Mouse (Mus musculus) liver, embryonic 15.5 days (tissue): ENCODE data around the gene Nav3. TPM values are rescaled to one million over a fixed set of nuclear protein-coding genes. Genes with fewer than 3 reads are reported as not detected.
"Not testable (repeated sequence)": the region's sequence is repeated elsewhere in the genome, so short reads cannot be mapped to it uniquely, and the experiment has no call there.

Experiments
- ATAC-seq: fragments of 200-750 bp; cut with Nextera tagmentation; 2 replicates; pipeline ENCODE4 v1.8.0; 2017; ENCODE audit warnings: moderate number of reproducible peaks, mild to moderate bottlenecking, moderate library complexity; ENCODE audit not compliant: insufficient read depth
- H3K27ac ChIP-seq: fragments of 300-500 bp; sonication (generic); replicated peaks from 2 replicates; pipeline ENCODE4 v1.5.1; 2015; ENCODE audit warnings: mild to moderate bottlenecking, inconsistent platforms
- H3K27me3 ChIP-seq: fragments of 300-500 bp; sonication (generic); 2 replicates; pipeline ENCODE4 v1.6.1; 2015; ENCODE audit warnings: mild to moderate bottlenecking, inconsistent platforms
- H3K36me3 ChIP-seq: fragments of 300-500 bp; sonication (generic); replicated peaks from 2 replicates; pipeline ENCODE4 v1.6.1; 2015; ENCODE audit warnings: moderate library complexity, mild to moderate bottlenecking, inconsistent platforms
- H3K4me1 ChIP-seq: fragments of 300-500 bp; sonication (generic); replicated peaks from 2 replicates; pipeline ENCODE4 v1.6.1; 2015; ENCODE audit warnings: inconsistent platforms
- H3K4me2 ChIP-seq: fragments of 300-500 bp; sonication (generic); 2 replicates; pipeline ENCODE4 v1.6.1; 2015; ENCODE audit warnings: moderate library complexity, mild to moderate bottlenecking, inconsistent platforms
- H3K4me3 ChIP-seq: fragments of 300-500 bp; sonication (generic); replicated peaks from 2 replicates; pipeline ENCODE4 v1.5.1; 2015; ENCODE audit warnings: mild to moderate bottlenecking, inconsistent platforms
- H3K9ac ChIP-seq: fragments of 300-500 bp; sonication (generic); 2 replicates; pipeline ENCODE4 v1.6.1; 2015; ENCODE audit warnings: moderate library complexity, mild to moderate bottlenecking, inconsistent platforms
- H3K9me3 ChIP-seq: fragments of 300-500 bp; sonication (generic); replicated peaks from 2 replicates; pipeline ENCODE4 v1.6.1; 2016; ENCODE audit warnings: inconsistent platforms
- WGBS: fragments of 180-500 bp; shearing (Covaris S2); methylation state at CpG from one replicate; pipeline ENCODE4 v1.1.7; 2015; ENCODE audit warnings: mixed read lengths; ENCODE audit not compliant: insufficient replicate concordance; 5-methylcytosine and 5-hydroxymethylcytosine counted together
- polyA plus RNA-seq: library from polyadenylated mRNA; unstranded; fragments of >200 nt; fragmentation: Nextera tagmentation; extraction: Ambion mirVana; gene quantifications from 2 replicates; pipeline ENCODE4 v1.2.1, GENCODE M21; 2015

Nav3 gene
- polyA plus RNA-seq, 1 experiment from 2014 or later, result 0.12 TPM

GRCm38 (mm10) chr10:110429578-110429977 is 26.4 kb downstream of the Nav3 start:
- ATAC-seq, result no peak
- Histone ChIP-seq H3K4me1 (no peaks in the 10 kb centered on the region), H3K9me3 (no peaks in the 10 kb centered on the region), H3K27me3 (no peaks in the 10 kb centered on the region), H3K36me3 (no peaks in the 10 kb centered on the region), H3K4me3 (no peak overlapping the region), H3K27ac (no peak overlapping the region), H3K4me2 (no peak overlapping the region), H3K9ac (no peak overlapping the region)
- WGBS, result 70% methylated on average over 6 of the region's 6 CpGs

GRCm38 (mm10) chr10:110429052-110429451 is 27.0 kb downstream of the Nav3 start:
- WGBS, result 69% methylated on average over 2 of the region's 2 CpGs
- no peak overlapping the region for H3K4me2 ChIP-seq
- no peak overlapping the region for H3K4me3 ChIP-seq
- H3K4me1 ChIP-seq, result no peaks in the 10 kb centered on the region
- no peak for ATAC-seq
- H3K27me3 ChIP-seq, result no peaks in the 10 kb centered on the region
- H3K9ac ChIP-seq, result no peak overlapping the region
- no peaks in the 10 kb centered on the region for H3K9me3 ChIP-seq
- H3K36me3 ChIP-seq, result no peaks in the 10 kb centered on the region
- no peak overlapping the region for H3K27ac ChIP-seq

GRCm38 (mm10) chr10:110421533-110421932 is 34.5 kb downstream of the Nav3 start:
- no peak overlapping the region for H3K4me3 ChIP-seq
- H3K9ac ChIP-seq, result no peak overlapping the region
- H3K4me1 ChIP-seq, result no peaks in the 10 kb centered on the region
- no peaks in the 10 kb centered on the region for H3K36me3 ChIP-seq
- H3K27ac ChIP-seq, result no peak overlapping the region
- no peaks in the 10 kb centered on the region for H3K27me3 ChIP-seq
- 64% methylated on average over 5 of the region's 5 CpGs for WGBS
- H3K4me2 ChIP-seq, result no peak overlapping the region
- H3K9me3 ChIP-seq, result no peaks in the 10 kb centered on the region
- no peak for ATAC-seq

GRCm38 (mm10) chr10:110417003-110417402 is 39.0 kb downstream of the Nav3 start:
- no peak for ATAC-seq

GRCm38 (mm10) chr10:110415624-110416023 is 40.4 kb downstream of the Nav3 start:
- no peak overlapping the region for H3K27ac ChIP-seq
- H3K4me1 ChIP-seq, result no peaks in the 10 kb centered on the region
- no peaks in the 10 kb centered on the region for H3K27me3 ChIP-seq
- H3K36me3 ChIP-seq, result no peaks in the 10 kb centered on the region
- H3K9ac ChIP-seq, result no peak overlapping the region
- ATAC-seq, result no peak
- no peak overlapping the region for H3K4me3 ChIP-seq
- H3K4me2 ChIP-seq, result no peak overlapping the region
- 40% methylated on average over 3 of the region's 3 CpGs for WGBS
- H3K9me3 ChIP-seq, result no peaks in the 10 kb centered on the region

More at GRCm38 (mm10) chr10:110417003-110417402, 39.0 kb downstream of the Nav3 start:
- no peak overlapping the region for H3K27ac ChIP-seq
- no peaks in the 10 kb centered on the region for H3K27me3 ChIP-seq
- H3K9me3 ChIP-seq, result no peaks in the 10 kb centered on the region
- H3K36me3 ChIP-seq, result no peaks in the 10 kb centered on the region
- 55% methylated on average over 5 of the region's 5 CpGs for WGBS
- H3K4me1 ChIP-seq, result no peaks in the 10 kb centered on the region
- H3K9ac ChIP-seq, result no peak overlapping the region
- no peak overlapping the region for H3K4me3 ChIP-seq
- H3K4me2 ChIP-seq, result no peak overlapping the region

GRCm38 (mm10) chr10:110413281-110413897 is 42.6 kb downstream of the Nav3 start:
- H3K4me1 ChIP-seq, result no peaks in the 10 kb centered on the region
- no peak for ATAC-seq
- H3K9me3 ChIP-seq, result no peaks in the 10 kb centered on the region
- 58% methylated on average over 11 of the region's 11 CpGs for WGBS
- no peak overlapping the region for H3K9ac ChIP-seq
- H3K4me2 ChIP-seq, result no peak overlapping the region
- H3K27me3 ChIP-seq, result no peaks in the 10 kb centered on the region
- H3K36me3 ChIP-seq, result no peaks in the 10 kb centered on the region
- H3K27ac ChIP-seq, result no peak overlapping the region
- no peak overlapping the region for H3K4me3 ChIP-seq

GRCm38 (mm10) chr10:110402950-110403349 is 53.1 kb downstream of the Nav3 start:
- Histone ChIP-seq H3K4me2 (no peak overlapping the region), H3K4me3 (no peak overlapping the region), H3K27ac (no peak overlapping the region), H3K4me1 (no peaks in the 10 kb centered on the region), H3K36me3 (no peaks in the 10 kb centered on the region), H3K9ac (no peak overlapping the region), H3K9me3 (no peaks in the 10 kb centered on the region), H3K27me3 (no peaks in the 10 kb centered on the region)
- 68% methylated on average over 2 of the region's 2 CpGs for WGBS
- no peak for ATAC-seq

- ATAC-seq, result no peak
- H3K9me3 ChIP-seq, result no peaks in the 10 kb centered on the region
- WGBS, result 60% methylated on average over 6 of the region's 6 CpGs
- H3K4me1 ChIP-seq, result no peaks in the 10 kb centered on the region
- no peaks in the 10 kb centered on the region for H3K27me3 ChIP-seq
- H3K4me3 ChIP-seq, result no peak overlapping the region
- no peak overlapping the region for H3K4me2 ChIP-seq
- H3K9ac ChIP-seq, result no peak overlapping the region
- no peak overlapping the region for H3K27ac ChIP-seq
- H3K36me3 ChIP-seq, result no peaks in the 10 kb centered on the region
Observed at GRCm38 (mm10) chr10:110400642-110401041, 55.4 kb downstream of the Nav3 start.

- no peaks in the 10 kb centered on the region for H3K27me3 ChIP-seq
- H3K36me3 ChIP-seq, result no peaks in the 10 kb centered on the region
- no peak overlapping the region for H3K4me2 ChIP-seq
- H3K9ac ChIP-seq, result no peak overlapping the region
- no peak overlapping the region for H3K27ac ChIP-seq
- ATAC-seq, result no peak
- H3K9me3 ChIP-seq, result no peaks in the 10 kb centered on the region
- H3K4me3 ChIP-seq, result no peak overlapping the region
- H3K4me1 ChIP-seq, result no peaks in the 10 kb centered on the region
- WGBS, result 68% methylated on average over 3 of the region's 3 CpGs
Observed at GRCm38 (mm10) chr10:110398643-110399042, 57.4 kb downstream of the Nav3 start.

- Histone ChIP-seq H3K4me1 (no peaks in the 10 kb centered on the region), H3K4me3 (no peak overlapping the region), H3K27me3 (no peaks in the 10 kb centered on the region), H3K9me3 (no peaks in the 10 kb centered on the region), H3K36me3 (no peaks in the 10 kb centered on the region), H3K27ac (no peak overlapping the region), H3K9ac (no peak overlapping the region), H3K4me2 (no peak overlapping the region)
- no peak for ATAC-seq
- 75% methylated on average over 6 of the region's 6 CpGs for WGBS
Observed at GRCm38 (mm10) chr10:110386476-110387197, 69.4 kb downstream of the Nav3 start.

- 61% methylated on average over 5 of the region's 5 CpGs for WGBS
- H3K4me2 ChIP-seq, result not testable (repeated sequence)
Observed at GRCm38 (mm10) chr10:110383506-110384229, 72.3 kb downstream of the Nav3 start.

More at GRCm38 (mm10) chr10:110383506-110384229, 72.3 kb downstream of the Nav3 start:
- not testable (repeated sequence) for H3K27me3 ChIP-seq, ATAC-seq, H3K4me1 ChIP-seq, H3K9ac ChIP-seq, H3K27ac ChIP-seq, H3K36me3 ChIP-seq, H3K9me3 ChIP-seq, H3K4me3 ChIP-seq
